Mouse (Mus musculus): ENCODE data around the gene Wrnip1. TPM values are rescaled to one million over a fixed set of nuclear protein-coding genes. Genes with fewer than 3 reads are reported as not detected.

Wrnip1 gene
- total and polyA plus RNA-seq, 3 experiments: 18.0 to 47.9 (median 26.7) TPM

DNA sequence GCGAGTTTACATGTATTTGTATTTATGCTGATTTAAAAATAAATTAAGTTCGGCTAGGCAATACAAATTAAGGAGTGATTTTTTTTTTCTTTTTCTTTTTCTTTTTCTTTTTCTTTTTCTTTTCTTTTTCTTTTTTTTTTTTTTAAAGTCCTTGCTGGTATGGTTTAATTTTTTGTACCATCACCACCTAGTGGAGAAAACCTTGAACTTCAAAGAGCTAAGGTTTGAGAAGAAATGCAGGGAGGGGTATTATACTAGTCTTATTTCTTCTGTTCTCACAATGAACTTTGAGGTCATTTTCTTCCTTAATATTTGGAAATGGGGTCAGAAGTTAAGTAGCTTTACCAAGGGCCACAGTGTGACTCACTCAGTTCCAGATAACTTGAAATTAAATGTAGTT, 2.7 kb upstream of the Wrnip1 start:
- Histone ChIP-seq H3K9me3 (replicated peaks) (no peaks in the 10 kb centered on the region), H3K27me3 (ENCODE audit: insufficient read depth, low read length) (peaks cover 12% of the 10 kb centered on the region; the same call in 1 of the 2 replicates), H3K4me1 (ENCODE audit: insufficient read depth, low read depth, low read length) (peaks cover 30% of the 10 kb centered on the region), H3K4me3 (ENCODE audit: low read depth, low read length) (no peak overlapping the region), H3K36me3 (replicated peaks) (peaks cover 11% of the 10 kb centered on the region)
- TF ChIP-seq GATA1 (IDR thresholded peaks at IDR 0.05; ENCODE audit: borderline replicate concordance, low read length) (no peak), CTCF (IDR thresholded peaks at IDR 0.05; ENCODE audit: low read depth, low read length) (no peak), POLR2AphosphoS5 (IDR thresholded peaks at IDR 0.05; ENCODE audit: insufficient replicate concordance, low read depth, low read length) (no peak), TAL1 (conservative IDR thresholded peaks at IDR 0.05; ENCODE audit: low read depth, low read length) (no peak), GATA2 (IDR thresholded peaks at IDR 0.05; ENCODE audit: borderline replicate concordance, low read depth, low read length) (no peak)
- DNase-seq (ENCODE audit: low spot score) (no peak), ATAC-seq (ENCODE audit: extremely low read depth, insufficient number of reproducible peaks, low FRiP score, poor library complexity, severe bottlenecking) (no peak)

DNA sequence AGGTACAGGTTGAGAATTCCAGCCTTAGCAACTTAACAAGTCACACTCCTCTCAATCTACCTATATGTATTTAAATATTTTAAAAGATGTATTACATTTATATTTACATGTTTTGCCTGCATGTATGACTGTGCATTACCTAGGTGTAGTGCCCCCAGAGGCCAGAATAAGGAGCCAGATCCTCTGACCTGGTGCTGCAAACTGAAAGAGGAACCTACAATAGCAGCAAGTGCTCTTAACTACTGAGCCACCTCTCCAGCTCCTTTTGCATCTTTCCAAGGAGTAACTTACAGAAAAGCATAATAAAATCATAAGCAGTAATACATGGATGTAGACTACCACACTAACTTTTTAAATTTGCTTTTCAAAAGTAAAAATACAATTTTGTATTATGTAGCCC, 979 bp upstream of the Wrnip1 start:
- DNase-seq (ENCODE audit: low spot score) (peak; percentile 17), ATAC-seq (ENCODE audit: extremely low read depth, insufficient number of reproducible peaks, low FRiP score, poor library complexity, severe bottlenecking) (no peak)
- Histone ChIP-seq H3K4me3 (ENCODE audit: low read depth, low read length) (peak overlapping the region; percentile 99; the same call in 1 of the 2 replicates), H3K4me1 (ENCODE audit: insufficient read depth, low read depth, low read length) (peaks cover 27% of the 10 kb centered on the region), H3K36me3 (replicated peaks) (peaks cover 22% of the 10 kb centered on the region), H3K9me3 (replicated peaks) (no peaks in the 10 kb centered on the region), H3K27me3 (ENCODE audit: insufficient read depth, low read length) (peaks cover 4% of the 10 kb centered on the region; the same call in 1 of the 2 replicates)
- no peak for TF ChIP-seq POLR2AphosphoS5 (IDR thresholded peaks at IDR 0.05; ENCODE audit: insufficient replicate concordance, low read depth, low read length)
- no peak for TF ChIP-seq GATA1 (IDR thresholded peaks at IDR 0.05; ENCODE audit: borderline replicate concordance, low read length)
- no peak for TF ChIP-seq GATA2 (IDR thresholded peaks at IDR 0.05; ENCODE audit: borderline replicate concordance, low read depth, low read length)
- TF ChIP-seq CTCF (IDR thresholded peaks at IDR 0.05; ENCODE audit: low read depth, low read length): no peak
- no peak for TF ChIP-seq TAL1 (conservative IDR thresholded peaks at IDR 0.05; ENCODE audit: low read depth, low read length)

DNA sequence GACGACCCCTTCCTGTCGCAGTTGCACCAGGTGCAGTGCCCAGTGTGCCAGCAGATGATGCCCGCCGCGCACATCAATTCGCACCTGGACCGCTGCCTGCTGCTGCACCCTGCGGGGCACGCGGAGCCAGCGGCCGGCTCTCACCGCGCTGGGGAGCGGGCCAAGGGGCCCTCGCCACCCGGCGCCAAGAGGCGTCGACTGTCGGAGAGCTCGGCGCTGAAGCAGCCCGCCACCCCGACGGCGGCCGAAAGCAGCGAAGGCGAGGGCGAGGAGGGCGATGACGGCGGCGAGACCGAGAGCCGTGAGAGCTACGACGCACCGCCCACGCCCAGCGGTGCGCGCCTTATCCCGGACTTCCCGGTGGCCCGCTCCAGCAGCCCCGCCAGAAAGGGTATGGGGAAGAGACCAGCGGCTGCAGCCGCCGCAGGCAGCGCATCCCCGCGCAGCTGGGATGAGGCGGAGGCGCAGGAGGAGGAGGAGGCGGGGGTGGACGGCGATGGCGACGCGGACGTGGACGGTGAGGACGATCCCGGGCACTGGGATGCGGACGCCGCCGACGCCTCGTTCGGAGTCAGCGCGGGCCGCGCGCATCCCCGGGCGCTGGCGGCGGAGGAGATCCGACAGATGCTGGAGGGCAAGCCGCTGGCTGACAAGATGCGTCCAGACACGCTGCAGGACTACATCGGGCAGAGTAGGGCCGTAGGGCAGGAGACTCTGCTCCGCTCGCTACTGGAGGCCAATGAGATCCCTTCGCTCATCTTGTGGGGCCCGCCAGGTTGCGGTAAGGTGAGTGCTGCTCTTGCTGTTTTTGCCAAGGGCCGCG, 632 bp downstream of the Wrnip1 start, which contains the start of gene D930007J09Rik:
TSS of gene D930007J09Rik (minus strand) at position 591 of the 823 bp plus-strand sequence.
- DNase-seq (ENCODE audit: low spot score) (peak; percentile 21), ATAC-seq (ENCODE audit: extremely low read depth, insufficient number of reproducible peaks, low FRiP score, poor library complexity, severe bottlenecking) (no peak)
- H3K4me3 ChIP-seq (ENCODE audit: low read depth, low read length): peak within 1 kb of the TSS; percentile 99
- H3K27me3 ChIP-seq (ENCODE audit: insufficient read depth, low read length): no peaks in the 10 kb centered on the region; the same call in 1 of the 2 replicates
- H3K36me3 ChIP-seq (replicated peaks): peaks cover 36% of the 10 kb centered on the region
- TF ChIP-seq CTCF (IDR thresholded peaks at IDR 0.05; ENCODE audit: low read depth, low read length): no peak
- TF ChIP-seq POLR2AphosphoS5 (IDR thresholded peaks at IDR 0.05; ENCODE audit: insufficient replicate concordance, low read depth, low read length): no peak
- no peak for TF ChIP-seq GATA1 (IDR thresholded peaks at IDR 0.05; ENCODE audit: borderline replicate concordance, low read length)
- no peak for TF ChIP-seq GATA2 (IDR thresholded peaks at IDR 0.05; ENCODE audit: borderline replicate concordance, low read depth, low read length)
- no peak for TF ChIP-seq TAL1 (conservative IDR thresholded peaks at IDR 0.05; ENCODE audit: low read depth, low read length)
- H3K4me1 ChIP-seq (ENCODE audit: insufficient read depth, low read depth, low read length): peaks cover 30% of the 10 kb centered on the region
- no peaks in the 10 kb centered on the region for H3K9me3 ChIP-seq (replicated peaks)

DNA sequence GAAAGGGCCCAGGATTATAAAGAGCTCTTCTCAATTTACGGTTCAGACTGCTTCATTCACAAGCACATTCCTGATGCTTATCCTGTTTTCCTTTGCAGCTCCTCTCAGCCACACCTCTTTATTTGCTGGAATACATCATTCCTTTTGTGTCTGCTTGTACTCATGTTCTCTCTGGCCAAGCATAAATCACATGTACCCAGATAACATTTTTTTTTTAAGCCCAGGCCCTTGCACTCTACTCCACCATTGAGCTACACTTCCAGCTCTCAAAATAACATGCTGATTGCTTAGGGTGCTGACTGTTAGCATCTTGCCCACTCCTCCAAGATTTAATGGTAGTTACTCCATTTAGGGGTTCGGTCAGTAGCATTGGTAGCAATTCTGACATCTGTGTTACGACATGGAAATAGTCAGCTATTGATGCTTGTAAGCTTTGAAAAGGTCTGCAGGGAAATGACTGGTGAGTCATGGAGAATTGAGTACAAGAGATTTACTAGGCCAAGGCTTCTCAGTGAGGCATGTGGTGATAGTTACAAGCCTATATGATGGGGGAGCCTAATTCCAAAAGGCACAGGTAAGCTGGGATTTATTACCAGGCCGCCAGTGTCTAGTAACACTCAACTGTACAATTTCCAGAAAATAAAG, 2.0 kb downstream of the Wrnip1 start:
- TF ChIP-seq GATA2 (IDR thresholded peaks at IDR 0.05; ENCODE audit: borderline replicate concordance, low read depth, low read length): no peak
- no peak for TF ChIP-seq CTCF (IDR thresholded peaks at IDR 0.05; ENCODE audit: low read depth, low read length)
- no peak for TF ChIP-seq TAL1 (conservative IDR thresholded peaks at IDR 0.05; ENCODE audit: low read depth, low read length)
- no peak for TF ChIP-seq GATA1 (IDR thresholded peaks at IDR 0.05; ENCODE audit: borderline replicate concordance, low read length)
- no peak for TF ChIP-seq POLR2AphosphoS5 (IDR thresholded peaks at IDR 0.05; ENCODE audit: insufficient replicate concordance, low read depth, low read length)
- DNase-seq (ENCODE audit: low spot score) (no peak), ATAC-seq (ENCODE audit: extremely low read depth, insufficient number of reproducible peaks, low FRiP score, poor library complexity, severe bottlenecking) (no peak)
- H3K36me3 ChIP-seq (replicated peaks): peaks cover 47% of the 10 kb centered on the region
- no peaks in the 10 kb centered on the region for H3K9me3 ChIP-seq (replicated peaks)
- peaks cover 30% of the 10 kb centered on the region for H3K4me1 ChIP-seq (ENCODE audit: insufficient read depth, low read depth, low read length)
- peak overlapping the region; percentile 27; the same call in 1 of the 2 replicates for H3K4me3 ChIP-seq (ENCODE audit: low read depth, low read length)
- H3K27me3 ChIP-seq (ENCODE audit: insufficient read depth, low read length): no peaks in the 10 kb centered on the region

DNA sequence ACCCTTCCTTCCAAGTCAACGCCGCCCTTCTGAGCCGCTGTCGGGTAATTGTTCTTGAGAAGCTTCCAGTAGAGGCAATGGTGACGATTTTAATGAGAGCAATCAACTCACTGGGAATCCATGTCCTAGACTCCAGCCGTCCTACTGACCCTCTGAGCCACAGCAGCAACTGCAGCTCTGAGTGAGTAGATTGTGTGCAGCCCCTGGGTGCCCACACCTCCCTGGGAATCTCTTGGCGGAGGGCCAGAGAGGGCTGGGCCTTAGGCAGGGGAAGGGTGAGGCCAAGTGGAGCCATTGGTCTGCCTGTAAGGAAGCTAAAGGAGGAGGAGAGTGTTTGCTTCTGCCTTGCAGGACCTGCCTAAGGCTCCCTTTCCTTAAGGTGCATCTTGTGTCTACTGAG, 5.0 kb downstream of the Wrnip1 start:
- no peak overlapping the region for H3K4me3 ChIP-seq (ENCODE audit: low read depth, low read length)
- TF ChIP-seq GATA2 (IDR thresholded peaks at IDR 0.05; ENCODE audit: borderline replicate concordance, low read depth, low read length) (no peak), TAL1 (conservative IDR thresholded peaks at IDR 0.05; ENCODE audit: low read depth, low read length) (no peak), POLR2AphosphoS5 (IDR thresholded peaks at IDR 0.05; ENCODE audit: insufficient replicate concordance, low read depth, low read length) (no peak), CTCF (IDR thresholded peaks at IDR 0.05; ENCODE audit: low read depth, low read length) (no peak), GATA1 (IDR thresholded peaks at IDR 0.05; ENCODE audit: borderline replicate concordance, low read length) (no peak)
- peaks cover 25% of the 10 kb centered on the region for H3K4me1 ChIP-seq (ENCODE audit: insufficient read depth, low read depth, low read length)
- DNase-seq (ENCODE audit: low spot score): no peak
- H3K27me3 ChIP-seq (ENCODE audit: insufficient read depth, low read length): no peaks in the 10 kb centered on the region
- H3K36me3 ChIP-seq (replicated peaks): peaks cover 73% of the 10 kb centered on the region
- H3K9me3 ChIP-seq (replicated peaks): no peaks in the 10 kb centered on the region
- no peak for ATAC-seq (ENCODE audit: extremely low read depth, insufficient number of reproducible peaks, low FRiP score, poor library complexity, severe bottlenecking)

DNA sequence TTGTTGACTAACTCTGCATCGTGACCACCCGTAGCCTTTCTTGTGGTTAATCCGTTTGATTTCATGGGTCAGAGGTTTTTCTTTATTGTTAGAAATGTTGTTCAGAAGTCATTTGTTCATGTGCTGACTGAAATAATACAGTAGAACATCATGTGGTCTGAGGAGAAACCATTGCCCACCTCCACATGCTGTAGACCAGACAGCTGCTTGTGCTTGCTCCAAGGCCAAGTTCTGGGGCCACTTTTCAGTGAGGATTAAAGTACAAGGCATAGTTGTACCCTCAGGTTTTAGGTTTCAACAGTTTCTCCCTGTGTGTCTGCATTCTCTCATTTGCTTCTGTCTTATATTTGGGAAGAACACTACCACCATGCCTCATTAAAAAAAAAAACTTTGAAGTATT, 5.8 kb downstream of the Wrnip1 start:
- peaks cover 80% of the 10 kb centered on the region for H3K36me3 ChIP-seq (replicated peaks)

More for the DNA sequence above, 5.8 kb downstream of the Wrnip1 start:
- Histone ChIP-seq H3K27me3 (ENCODE audit: insufficient read depth, low read length) (no peaks in the 10 kb centered on the region), H3K9me3 (replicated peaks) (no peaks in the 10 kb centered on the region), H3K4me3 (ENCODE audit: low read depth, low read length) (no peak overlapping the region), H3K4me1 (ENCODE audit: insufficient read depth, low read depth, low read length) (peaks cover 17% of the 10 kb centered on the region)
- TF ChIP-seq GATA2 (IDR thresholded peaks at IDR 0.05; ENCODE audit: borderline replicate concordance, low read depth, low read length) (no peak), TAL1 (conservative IDR thresholded peaks at IDR 0.05; ENCODE audit: low read depth, low read length) (no peak), POLR2AphosphoS5 (IDR thresholded peaks at IDR 0.05; ENCODE audit: insufficient replicate concordance, low read depth, low read length) (no peak), CTCF (IDR thresholded peaks at IDR 0.05; ENCODE audit: low read depth, low read length) (no peak), GATA1 (IDR thresholded peaks at IDR 0.05; ENCODE audit: borderline replicate concordance, low read length) (no peak)
- ATAC-seq (ENCODE audit: extremely low read depth, insufficient number of reproducible peaks, low FRiP score, poor library complexity, severe bottlenecking) (no peak), DNase-seq (ENCODE audit: low spot score) (no peak)
